Mouse (Mus musculus) induced T-regulatory cell, adult 2 months (primary cell): ENCODE results near the gene Tbl1x.

Experiments used
- DNase-seq: peaks from one replicate; pipeline ENCODE4 v3.0.0-alpha.2; 2012; ENCODE audit warnings: low read depth

Gene Tbl1x

GRCm38 (mm10) chrX:77608947-77609703, 98.3 kb downstream of the Tbl1x start:
- DNase-seq = no peak

- DNase-seq = peak; percentile 3
Measured at GRCm38 (mm10) chrX:77611938-77612337, 101.1 kb downstream of the Tbl1x start.

GRCm38 (mm10) chrX:77613041-77613440, 102.2 kb downstream of the Tbl1x start:
- DNase-seq = no peak

GRCm38 (mm10) chrX:77615735-77616293, 105.0 kb downstream of the Tbl1x start:
- DNase-seq = no peak

- DNase-seq = no peak
Measured at GRCm38 (mm10) chrX:77617368-77618144, 106.7 kb downstream of the Tbl1x start.

- DNase-seq = no peak
Measured at GRCm38 (mm10) chrX:77630439-77630838, 119.6 kb downstream of the Tbl1x start.

GRCm38 (mm10) chrX:77636499-77636898, 125.7 kb downstream of the Tbl1x start:
- DNase-seq = no peak

- peak; percentile 68 for DNase-seq
Measured at GRCm38 (mm10) chrX:77638076-77638475, 127.3 kb downstream of the Tbl1x start.

- peak; percentile 45 for DNase-seq
Measured at GRCm38 (mm10) chrX:77640301-77640700, 129.5 kb downstream of the Tbl1x start.

GRCm38 (mm10) chrX:77646164-77646563, 135.4 kb downstream of the Tbl1x start:
- no peak for DNase-seq

- DNase-seq = no peak
Measured at GRCm38 (mm10) chrX:77650246-77650645, 139.4 kb downstream of the Tbl1x start.

- no peak for DNase-seq
Measured at GRCm38 (mm10) chrX:77662030-77662429, 151.2 kb downstream of the Tbl1x start.

- no peak for DNase-seq
Measured at GRCm38 (mm10) chrX:77663276-77663675, 152.5 kb downstream of the Tbl1x start.

- DNase-seq = no peak
Measured at GRCm38 (mm10) chrX:77665030-77665429, 154.2 kb downstream of the Tbl1x start.

GRCm38 (mm10) chrX:77666911-77667310, 156.1 kb downstream of the Tbl1x start:
- no peak for DNase-seq

GRCm38 (mm10) chrX:77667441-77667840, 156.6 kb downstream of the Tbl1x start:
- no peak for DNase-seq

GRCm38 (mm10) chrX:77669779-77670550, 159.2 kb downstream of the Tbl1x start:
- DNase-seq = no peak
